Mouse (Mus musculus) neural tube, embryonic 12.5 days (tissue): ENCODE results near the gene Ncoa6. TPM values are rescaled to one million over a fixed set of nuclear protein-coding genes. Genes with fewer than 3 reads are reported as not detected.
A peak's percentile ranks its signal among the peaks of the same experiment; 100 is the strongest.

Experiments
- ATAC-seq: fragments of 200-750 bp; cut with Nextera tagmentation; 2 replicates; pipeline ENCODE4 v1.8.0; 2017; ENCODE audit warnings: low read depth, mild to moderate bottlenecking, moderate TSS enrichment, moderate library complexity; ENCODE audit not compliant: low FRiP score
- H3K27ac ChIP-seq: fragments of 300-500 bp; sonication (generic); 2 replicates; pipeline ENCODE4 v1.5.1; 2016
- H3K27me3 ChIP-seq: fragments of 300-500 bp; sonication (generic); replicated peaks from 2 replicates; pipeline ENCODE4 v1.6.1; 2016; ENCODE audit warnings: mild to moderate bottlenecking
- H3K36me3 ChIP-seq: fragments of 300-500 bp; sonication (generic); 2 replicates; pipeline ENCODE4 v1.6.1; 2016; ENCODE audit warnings: mild to moderate bottlenecking
- H3K4me1 ChIP-seq: fragments of 300-500 bp; sonication (generic); 2 replicates; pipeline ENCODE4 v1.6.1; 2016
- H3K4me2 ChIP-seq: fragments of 300-500 bp; sonication (generic); replicated peaks from 2 replicates; pipeline ENCODE4 v1.6.1; 2016; ENCODE audit warnings: mild to moderate bottlenecking
- H3K4me3 ChIP-seq: fragments of 300-500 bp; sonication (generic); 2 replicates; pipeline ENCODE4 v1.5.1; 2016
- H3K9ac ChIP-seq: fragments of 300-500 bp; sonication (generic); 2 replicates; pipeline ENCODE4 v1.6.1; 2016; ENCODE audit warnings: mild to moderate bottlenecking
- H3K9me3 ChIP-seq: fragments of 300-500 bp; sonication (generic); 2 replicates; pipeline ENCODE4 v1.6.1; 2016; ENCODE audit warnings: mild to moderate bottlenecking
- WGBS: fragments of 180-500 bp; shearing (Covaris S2); methylation state at CpG from one replicate; pipeline ENCODE4 v1.1.7; 2016; 5-methylcytosine and 5-hydroxymethylcytosine counted together
- polyA plus RNA-seq: library from polyadenylated mRNA; unstranded; fragments of >200 nt; fragmentation: Nextera tagmentation; extraction: Ambion mirVana; gene quantifications from 2 replicates; pipeline ENCODE4 v1.2.1, GENCODE M21; 2016

The Ncoa6 gene
- polyA plus RNA-seq, 1 experiment from 2014 or later, result 27.7 TPM

DNA sequence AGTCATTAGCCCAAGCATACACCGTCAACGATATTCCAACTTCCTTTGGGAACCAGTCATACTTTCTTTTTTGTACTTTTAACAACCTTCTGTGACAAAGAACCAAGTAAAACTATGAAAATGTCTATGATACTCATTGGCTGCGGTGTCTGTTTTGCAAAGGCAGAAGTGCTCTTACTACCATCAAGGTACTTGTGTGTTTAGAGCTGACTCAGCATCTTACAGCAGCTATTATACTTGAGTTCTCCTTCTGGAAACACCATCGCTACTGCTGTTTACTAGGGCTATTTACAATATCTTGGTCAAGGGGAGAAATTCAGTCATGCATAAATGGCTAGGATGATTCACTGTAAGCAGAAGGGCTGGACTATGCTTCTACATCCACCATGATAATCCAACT, 71.8 kb downstream of the Ncoa6 start:
- Histone ChIP-seq H3K4me2 (no peak overlapping the region), H3K9me3 (no peaks in the 10 kb centered on the region), H3K27me3 (no peaks in the 10 kb centered on the region), H3K4me1 (no peaks in the 10 kb centered on the region), H3K9ac (no peak overlapping the region), H3K36me3 (peaks cover 49% of the 10 kb centered on the region), H3K4me3 (no peak overlapping the region), H3K27ac (no peak overlapping the region)
- ATAC-seq, result no peak
- WGBS, result 96% methylated on average over 4 of the region's 4 CpGs

DNA sequence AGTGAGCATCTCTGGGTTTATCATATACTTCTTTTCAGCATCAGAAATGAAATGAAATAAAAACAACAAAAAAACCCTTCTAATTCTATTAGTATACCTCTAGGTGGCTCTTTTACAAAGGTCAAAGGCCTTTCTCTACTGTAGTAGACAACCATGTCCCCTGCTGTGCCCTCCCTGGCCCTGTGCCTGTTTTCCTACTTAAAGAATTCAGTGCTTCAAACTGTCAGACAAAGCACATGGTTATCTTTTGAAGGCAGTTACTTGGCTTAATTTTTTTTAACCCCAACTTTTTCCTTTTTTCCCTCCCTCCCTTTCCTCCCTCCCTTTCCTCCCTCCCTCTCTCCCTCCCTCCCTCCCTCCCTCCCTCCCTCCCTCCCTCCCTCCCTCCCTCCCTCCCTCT, 73.4 kb downstream of the Ncoa6 start:
- no peaks in the 10 kb centered on the region for H3K4me1 ChIP-seq
- no peaks in the 10 kb centered on the region for H3K9me3 ChIP-seq
- no peak overlapping the region for H3K4me3 ChIP-seq
- no peak overlapping the region for H3K9ac ChIP-seq
- no peak for ATAC-seq
- H3K27ac ChIP-seq, result no peak overlapping the region
- H3K4me2 ChIP-seq, result no peak overlapping the region
- peaks cover 39% of the 10 kb centered on the region for H3K36me3 ChIP-seq
- no peaks in the 10 kb centered on the region for H3K27me3 ChIP-seq

- no peak for ATAC-seq
- Histone ChIP-seq H3K27me3 (no peaks in the 10 kb centered on the region), H3K4me2 (no peak overlapping the region), H3K9me3 (no peaks in the 10 kb centered on the region), H3K4me1 (no peaks in the 10 kb centered on the region), H3K36me3 (peaks cover 40% of the 10 kb centered on the region), H3K4me3 (no peak overlapping the region), H3K9ac (no peak overlapping the region), H3K27ac (no peak overlapping the region)
- 85% methylated on average over 5 of the region's 5 CpGs for WGBS
These were observed 79.1 kb downstream of the Ncoa6 start for GRCm38 (mm10) chr2:155394586-155394985.

DNA sequence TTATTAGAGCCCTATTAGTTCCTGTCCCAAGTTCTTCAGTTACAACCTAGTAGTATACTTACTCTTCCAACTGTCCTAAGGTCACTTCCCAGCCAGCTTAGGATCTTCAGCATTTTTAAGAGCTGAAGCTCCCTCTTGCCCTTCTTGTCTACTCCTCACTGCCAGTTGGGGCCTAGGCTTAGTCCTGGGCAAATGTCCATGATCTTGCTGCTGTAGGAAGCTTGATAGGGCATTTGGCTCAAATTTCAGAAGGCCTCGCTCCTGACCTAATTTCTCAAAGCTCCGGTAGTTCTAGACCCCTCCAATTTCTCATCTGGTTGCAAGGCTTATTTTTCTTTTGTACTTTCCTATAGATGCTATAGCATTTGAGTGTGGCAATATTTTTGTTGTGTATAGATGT, 85.1 kb downstream of the Ncoa6 start:
- Histone ChIP-seq H3K27ac (no peak overlapping the region), H3K9ac (no peak overlapping the region), H3K9me3 (no peaks in the 10 kb centered on the region), H3K27me3 (0 out of 2 replicates have a peak, but pooled peaks cover 4% of the 10 kb centered on the region), H3K4me1 (peaks cover 23% of the 10 kb centered on the region), H3K4me3 (no peak overlapping the region), H3K4me2 (no peak overlapping the region), H3K36me3 (peaks cover 56% of the 10 kb centered on the region)
- WGBS, result 95% methylated on average over 2 of the region's 2 CpGs
- ATAC-seq, result no peak

DNA sequence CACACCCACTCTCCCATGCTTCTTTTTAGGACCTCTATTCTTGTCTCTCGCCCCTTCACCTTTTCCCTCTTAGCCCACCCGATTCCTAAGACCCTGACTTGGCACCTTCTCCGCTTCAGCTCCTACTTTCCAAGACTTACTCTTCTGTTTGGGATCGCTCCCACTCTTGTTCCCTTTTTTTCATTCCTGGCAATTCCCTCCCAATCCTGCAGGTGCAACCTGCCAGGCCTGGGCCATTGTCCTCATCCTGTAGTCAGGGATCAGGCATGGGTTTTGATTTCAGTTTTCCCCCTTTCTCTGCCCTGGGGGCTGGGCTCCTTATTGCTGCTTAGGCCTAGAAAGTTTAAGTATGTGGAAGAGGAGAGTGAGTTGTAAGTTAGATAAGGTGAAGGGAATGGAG, 86.6 kb downstream of the Ncoa6 start:
- no peak for ATAC-seq
- WGBS, result 52% methylated on average over 4 of the region's 4 CpGs
- Histone ChIP-seq H3K36me3 (peaks cover 56% of the 10 kb centered on the region), H3K9ac (no peak overlapping the region), H3K4me2 (no peak overlapping the region), H3K4me3 (no peak overlapping the region), H3K27ac (no peak overlapping the region), H3K27me3 (0 out of 2 replicates have a peak, but pooled peaks cover 4% of the 10 kb centered on the region), H3K4me1 (peaks cover 32% of the 10 kb centered on the region), H3K9me3 (no peaks in the 10 kb centered on the region)

DNA sequence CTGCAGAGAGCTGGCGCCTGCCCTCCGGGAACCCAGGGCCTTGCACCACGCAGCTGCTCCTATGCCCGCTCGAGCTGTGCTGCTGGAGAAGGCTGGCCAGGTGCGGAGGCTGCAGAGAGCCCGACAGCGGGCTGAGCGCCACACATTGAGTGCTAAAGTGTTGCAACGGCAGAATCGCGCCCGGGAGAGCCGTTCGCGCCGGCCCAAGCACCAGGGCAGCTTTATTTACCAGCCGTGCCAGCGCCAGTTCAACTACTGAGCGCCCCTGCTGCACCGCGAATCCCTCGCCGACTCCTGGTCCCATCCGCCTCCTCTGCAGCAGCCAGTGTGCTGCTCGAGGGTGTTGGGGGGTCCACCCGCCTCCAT, 87.2 kb downstream of the Ncoa6 start:
- Histone ChIP-seq H3K27ac (no peak overlapping the region), H3K4me3 (no peak overlapping the region), H3K36me3 (peaks cover 56% of the 10 kb centered on the region), H3K4me1 (peaks cover 32% of the 10 kb centered on the region), H3K9me3 (no peaks in the 10 kb centered on the region), H3K4me2 (peak overlapping the region; percentile 46), H3K9ac (0 out of 2 replicates have a peak overlapping the region, but pooled peaks have one; percentile 53), H3K27me3 (0 out of 2 replicates have a peak, but pooled peaks cover 4% of the 10 kb centered on the region)
- WGBS, result 11% methylated on average over 27 of the region's 27 CpGs
- ATAC-seq, result no peak

DNA sequence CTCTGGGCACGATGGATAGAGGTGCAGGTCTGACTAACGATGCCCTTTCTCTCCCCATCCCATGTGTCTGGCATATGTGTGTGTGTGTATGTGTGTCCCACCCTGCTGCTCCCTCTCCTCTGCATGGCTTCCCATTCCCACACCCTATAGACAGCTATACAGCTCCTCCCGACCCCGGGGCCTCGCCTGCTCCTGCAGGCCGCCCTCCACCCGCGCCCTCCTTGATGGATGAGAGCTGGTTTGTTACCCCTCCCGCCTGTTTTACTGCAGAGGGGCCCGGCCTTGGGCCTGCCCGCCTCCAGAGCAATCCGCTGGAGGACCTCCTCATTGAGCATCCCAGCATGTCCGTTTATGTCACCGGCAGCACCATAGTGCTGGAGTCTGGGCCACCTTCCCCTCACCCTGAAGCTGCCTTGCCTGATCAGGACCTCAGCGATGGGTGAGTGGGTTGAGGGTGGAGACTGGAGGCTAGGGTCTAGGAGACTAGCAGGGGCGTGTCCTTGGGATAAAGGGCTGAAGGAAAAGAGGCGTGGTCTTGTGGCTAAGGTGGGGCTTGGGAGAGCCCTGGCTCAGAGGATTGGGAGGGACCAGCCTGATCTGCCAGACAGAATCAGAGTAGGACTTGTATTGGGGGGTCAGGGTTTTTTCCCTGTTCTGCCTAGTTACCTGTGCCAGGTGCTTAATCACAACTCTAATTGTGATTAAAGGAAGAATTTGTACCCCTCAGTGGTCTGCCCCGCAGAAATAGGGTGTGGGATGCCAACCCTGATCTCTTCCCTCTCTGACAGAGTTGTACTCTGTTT, 87.8 kb downstream of the Ncoa6 start:
- no peak for ATAC-seq

GRCm38 (mm10) chr2:155385090-155385489, 88.6 kb downstream of the Ncoa6 start:
- Histone ChIP-seq H3K4me2 (peak overlapping the region; percentile 46), H3K9me3 (no peaks in the 10 kb centered on the region), H3K27ac (no peak overlapping the region), H3K4me3 (no peak overlapping the region), H3K27me3 (0 out of 2 replicates have a peak, but pooled peaks cover 4% of the 10 kb centered on the region), H3K36me3 (peaks cover 44% of the 10 kb centered on the region), H3K4me1 (peaks cover 38% of the 10 kb centered on the region), H3K9ac (peak overlapping the region; percentile 53; the same call in 1 of the 2 replicates)
- WGBS, result 26% methylated on average over 7 of the region's 7 CpGs
- no peak for ATAC-seq

More for the DNA sequence above, 87.8 kb downstream of the Ncoa6 start:
- Histone ChIP-seq H3K4me3 (no peak overlapping the region; the same call in 1 of the 2 replicates), H3K4me1 (peaks cover 35% of the 10 kb centered on the region), H3K27me3 (0 out of 2 replicates have a peak, but pooled peaks cover 4% of the 10 kb centered on the region), H3K36me3 (peaks cover 50% of the 10 kb centered on the region), H3K27ac (no peak overlapping the region), H3K9ac (peak overlapping the region; percentile 53), H3K9me3 (no peaks in the 10 kb centered on the region), H3K4me2 (peak overlapping the region; percentile 46)
- 29% methylated on average over 18 of the region's 18 CpGs for WGBS

DNA sequence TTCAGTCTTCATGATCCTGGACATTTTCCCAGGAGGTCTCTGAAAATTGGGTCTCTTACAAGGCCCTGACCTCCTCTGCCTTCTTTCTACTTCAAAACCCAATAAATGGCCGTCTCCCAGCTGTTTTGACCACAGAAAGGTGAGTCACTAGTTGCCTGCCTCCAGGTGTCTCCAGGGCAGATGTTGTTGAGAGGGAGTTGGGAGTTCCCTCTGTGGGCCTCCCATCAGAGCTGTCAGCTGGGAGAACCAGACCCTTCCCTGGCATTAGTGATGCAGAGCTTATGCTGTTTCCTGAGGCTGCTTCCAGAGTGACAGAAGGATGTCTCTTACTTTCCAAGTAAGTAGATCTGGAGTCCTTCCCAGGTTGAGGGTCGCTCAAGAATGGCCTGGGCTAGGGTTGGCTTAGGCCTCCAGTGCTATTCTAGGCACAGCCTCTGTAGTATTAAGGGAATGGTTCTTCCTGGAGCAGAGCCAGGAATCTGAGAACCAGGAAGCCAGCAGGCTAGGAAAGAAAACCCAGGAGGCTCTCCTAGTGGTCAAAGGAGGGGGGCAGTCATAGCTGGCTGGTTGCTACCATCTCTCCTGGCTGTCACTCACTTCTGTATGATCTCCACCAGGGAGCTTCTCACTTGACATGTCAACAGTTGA, 90.8 kb downstream of the Ncoa6 start:
- ATAC-seq, result no peak
- peaks cover 38% of the 10 kb centered on the region for H3K4me1 ChIP-seq

DNA sequence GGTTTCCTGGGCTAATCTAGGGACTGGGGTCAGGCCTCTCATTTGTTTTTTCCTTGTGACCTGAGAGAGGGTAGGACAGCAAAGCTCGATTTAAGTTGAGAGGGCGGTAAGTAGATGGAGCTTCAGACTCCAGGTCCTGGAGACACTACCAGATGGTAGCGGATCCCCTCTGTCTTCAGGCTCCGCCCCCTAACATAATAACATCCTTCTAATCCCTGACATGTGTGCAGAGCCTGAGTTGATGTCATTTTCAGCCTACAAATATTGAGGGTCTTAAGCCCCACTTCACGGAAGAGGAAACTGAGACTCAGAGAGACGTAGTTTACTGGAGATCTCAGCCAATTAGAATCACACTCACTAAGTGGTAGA, 91.4 kb downstream of the Ncoa6 start:
- H3K4me3 ChIP-seq, result peak overlapping the region; percentile 76
- 24% methylated on average over 6 of the region's 6 CpGs for WGBS
- peak overlapping the region; percentile 86; the same call in 1 of the 2 replicates for H3K27ac ChIP-seq
- peak; percentile 31 for ATAC-seq
- peaks cover 22% of the 10 kb centered on the region for H3K36me3 ChIP-seq
- H3K27me3 ChIP-seq, result 0 out of 2 replicates have a peak, but pooled peaks cover 10% of the 10 kb centered on the region
- H3K9me3 ChIP-seq, result no peaks in the 10 kb centered on the region
- H3K9ac ChIP-seq, result peak overlapping the region; percentile 91
- H3K4me2 ChIP-seq, result peak overlapping the region; percentile 81
- H3K4me1 ChIP-seq, result peaks cover 38% of the 10 kb centered on the region

More for the DNA sequence above, 90.8 kb downstream of the Ncoa6 start:
- H3K9me3 ChIP-seq, result no peaks in the 10 kb centered on the region
- H3K4me2 ChIP-seq, result peak overlapping the region; percentile 81
- peaks cover 28% of the 10 kb centered on the region for H3K36me3 ChIP-seq
- H3K27ac ChIP-seq, result no peak overlapping the region
- H3K27me3 ChIP-seq, result 0 out of 2 replicates have a peak, but pooled peaks cover 10% of the 10 kb centered on the region
- 83% methylated on average over 2 of the region's 2 CpGs for WGBS
- H3K4me3 ChIP-seq, result peak overlapping the region; percentile 76
- peak overlapping the region; percentile 91 for H3K9ac ChIP-seq

DNA sequence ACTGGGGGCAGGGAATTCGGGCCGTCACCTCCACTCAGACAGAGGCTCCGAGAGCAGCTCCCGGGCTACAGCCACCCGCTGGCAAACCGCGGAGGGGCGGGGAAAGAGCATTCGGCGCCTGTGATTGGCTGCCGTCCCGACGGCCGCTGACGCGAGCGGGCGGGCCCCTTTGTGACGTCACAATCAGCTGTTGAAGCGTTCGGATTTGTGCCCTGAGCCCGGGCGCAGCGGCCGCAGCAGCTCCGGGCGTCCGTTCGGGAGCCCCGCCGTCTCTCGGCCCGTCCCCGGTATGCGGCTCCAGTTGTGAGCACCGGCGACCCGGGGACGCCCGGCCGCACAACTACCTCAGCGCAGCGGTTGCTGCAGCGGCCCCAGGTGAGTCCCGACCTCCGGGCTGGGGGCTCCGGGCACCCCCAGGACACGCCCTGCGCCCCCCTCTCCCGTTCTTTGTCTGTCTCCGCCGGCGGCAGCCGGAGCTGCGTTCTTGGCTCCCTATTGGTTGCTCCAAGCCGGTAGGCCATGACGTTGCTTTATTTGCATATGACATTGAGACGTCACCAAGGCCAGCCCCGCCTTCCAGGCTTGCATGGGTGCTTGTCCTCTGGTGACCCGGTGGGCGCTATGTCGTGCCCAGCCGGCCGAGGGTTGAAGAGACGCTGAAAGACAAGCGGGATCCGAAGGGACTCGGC, 91.9 kb downstream of the Ncoa6 start:
- Histone ChIP-seq H3K9me3 (no peaks in the 10 kb centered on the region), H3K27ac (peak overlapping the region; percentile 86), H3K4me1 (peaks cover 35% of the 10 kb centered on the region), H3K27me3 (0 out of 2 replicates have a peak, but pooled peaks cover 10% of the 10 kb centered on the region), H3K36me3 (peaks cover 17% of the 10 kb centered on the region; the same call in 1 of the 2 replicates), H3K4me3 (peak overlapping the region; percentile 76), H3K9ac (peak overlapping the region; percentile 91), H3K4me2 (peak overlapping the region; percentile 81)
- peak; percentile 95 for ATAC-seq
- WGBS, result under 1% methylated on average over 68 of the region's 68 CpGs

DNA sequence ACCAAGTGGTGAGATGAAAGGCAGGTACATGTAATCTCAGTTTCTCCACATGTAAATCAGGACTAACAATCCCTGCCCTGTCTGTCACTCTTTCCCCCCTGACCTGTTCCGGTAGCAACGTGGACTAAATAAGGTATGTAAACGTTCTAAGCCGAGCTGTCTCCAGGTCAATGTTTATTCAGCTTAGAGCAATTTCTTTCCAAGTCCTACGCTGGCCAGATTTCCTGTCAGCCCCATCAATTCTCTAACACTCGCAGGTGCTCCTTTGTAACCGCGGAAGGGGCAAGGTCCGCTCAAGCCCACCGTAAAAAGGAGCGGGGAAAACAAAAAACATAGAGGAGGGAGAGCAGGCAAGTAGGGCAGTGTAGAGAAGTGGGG, 92.6 kb downstream of the Ncoa6 start:
- WGBS, result 2% methylated on average over 11 of the region's 11 CpGs
- H3K4me1 ChIP-seq, result peaks cover 28% of the 10 kb centered on the region
- no peak for ATAC-seq
- H3K27me3 ChIP-seq, result 0 out of 2 replicates have a peak, but pooled peaks cover 10% of the 10 kb centered on the region
- H3K36me3 ChIP-seq, result peaks cover 9% of the 10 kb centered on the region; the same call in 1 of the 2 replicates
- peak overlapping the region; percentile 76 for H3K4me3 ChIP-seq
- H3K9me3 ChIP-seq, result no peaks in the 10 kb centered on the region
- H3K9ac ChIP-seq, result peak overlapping the region; percentile 91
- peak overlapping the region; percentile 81 for H3K4me2 ChIP-seq
- H3K27ac ChIP-seq, result peak overlapping the region; percentile 86
